Mouse (Mus musculus) hindbrain, embryonic 13.5 days (tissue): ENCODE measurements around the gene Gcnt2. TPM values are rescaled to one million over a fixed set of nuclear protein-coding genes. Genes with fewer than 3 reads are reported as not detected.

Source experiments
- ATAC-seq: fragments of 200-750 bp; cut with Nextera tagmentation; 2 replicates; pipeline ENCODE4 v1.8.0; 2017; ENCODE audit warnings: moderate TSS enrichment; ENCODE audit not compliant: low FRiP score
- H3K27ac ChIP-seq: fragments of 300-500 bp; sonication (generic); 2 replicates; pipeline ENCODE4 v1.5.1; 2015; ENCODE audit warnings: inconsistent platforms, mild to moderate bottlenecking, moderate library complexity
- H3K27me3 ChIP-seq: fragments of 300-500 bp; sonication (generic); 2 replicates; pipeline ENCODE4 v1.6.1; 2015; ENCODE audit warnings: mild to moderate bottlenecking, inconsistent platforms
- H3K36me3 ChIP-seq: fragments of 300-500 bp; sonication (generic); 2 replicates; pipeline ENCODE4 v1.6.1; 2015; ENCODE audit warnings: mild to moderate bottlenecking, inconsistent platforms
- H3K4me1 ChIP-seq: fragments of 300-500 bp; sonication (generic); replicated peaks from 2 replicates; pipeline ENCODE4 v1.6.1; 2015; ENCODE audit warnings: inconsistent platforms
- H3K4me2 ChIP-seq: fragments of 300-500 bp; sonication (generic); 2 replicates; pipeline ENCODE4 v1.6.1; 2015; ENCODE audit warnings: inconsistent platforms, mild to moderate bottlenecking, moderate library complexity
- H3K4me3 ChIP-seq: fragments of 300-500 bp; sonication (generic); 2 replicates; pipeline ENCODE4 v1.5.1; 2015; ENCODE audit warnings: mild to moderate bottlenecking, inconsistent platforms
- H3K9ac ChIP-seq: fragments of 300-500 bp; sonication (generic); 2 replicates; pipeline ENCODE4 v1.6.1; 2015; ENCODE audit warnings: mild to moderate bottlenecking, inconsistent platforms
- H3K9me3 ChIP-seq: fragments of 300-500 bp; sonication (generic); 2 replicates; pipeline ENCODE4 v1.6.1; 2016; ENCODE audit warnings: inconsistent platforms
- WGBS: fragments of 180-500 bp; shearing (Covaris S2); methylation state at CpG from one replicate; pipeline ENCODE4 v1.1.7; 2015; 5-methylcytosine and 5-hydroxymethylcytosine counted together
- polyA plus RNA-seq: library from polyadenylated mRNA; unstranded; fragments of >200 nt; fragmentation: Nextera tagmentation; extraction: Ambion mirVana; gene quantifications from 2 replicates; pipeline ENCODE4 v1.2.1, GENCODE M21; 2015

Gcnt2 gene
- polyA plus RNA-seq, 1 experiment from 2014 or later: 6.4 TPM

DNA sequence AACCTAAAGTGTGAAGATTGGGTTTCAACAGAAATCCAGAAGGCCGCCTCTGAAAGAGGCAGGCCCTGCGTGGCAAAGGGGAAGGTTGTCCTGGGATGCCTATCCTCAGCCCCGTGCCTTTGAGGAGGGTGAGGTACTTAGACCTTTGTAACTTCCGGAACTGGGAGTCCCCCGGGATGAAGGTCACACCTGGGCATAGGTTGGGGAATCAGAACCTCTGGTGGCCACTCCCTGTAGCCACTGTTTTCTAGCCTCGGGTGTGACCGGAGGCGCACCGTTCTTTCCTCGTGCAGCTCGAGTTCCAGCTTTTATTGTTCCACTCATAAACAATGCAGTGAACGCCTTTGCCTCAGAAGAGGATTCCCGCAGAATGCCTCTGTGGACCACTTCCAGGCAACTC, 7.6 kb upstream of the Gcnt2 start:
- no peak overlapping the region for H3K4me2 ChIP-seq
- 80% methylated on average over 13 of the region's 13 CpGs for WGBS
- H3K4me1 ChIP-seq: 0 out of 2 replicates have a peak, but pooled peaks cover 6% of the 10 kb centered on the region
- H3K9me3 ChIP-seq: no peaks in the 10 kb centered on the region
- H3K27ac ChIP-seq: no peak overlapping the region
- no peak overlapping the region for H3K9ac ChIP-seq
- 0 out of 2 replicates have a peak, but pooled peaks cover 6% of the 10 kb centered on the region for H3K27me3 ChIP-seq
- H3K4me3 ChIP-seq: no peak overlapping the region
- H3K36me3 ChIP-seq: no peaks in the 10 kb centered on the region
- no peak for ATAC-seq

- 94% methylated on average over 5 of the region's 5 CpGs for WGBS
- H3K4me3 ChIP-seq: no peak overlapping the region
- H3K4me1 ChIP-seq: 0 out of 2 replicates have a peak, but pooled peaks cover 6% of the 10 kb centered on the region
- H3K9me3 ChIP-seq: no peaks in the 10 kb centered on the region
- no peaks in the 10 kb centered on the region for H3K36me3 ChIP-seq
- H3K27ac ChIP-seq: no peak overlapping the region
- H3K27me3 ChIP-seq: 0 out of 2 replicates have a peak, but pooled peaks cover 6% of the 10 kb centered on the region
- no peak for ATAC-seq
- H3K9ac ChIP-seq: no peak overlapping the region
- H3K4me2 ChIP-seq: no peak overlapping the region
These were observed 6.8 kb upstream of the Gcnt2 start for GRCm38 (mm10) chr13:40852791-40853190.

GRCm38 (mm10) chr13:40853842-40854241, 5.7 kb upstream of the Gcnt2 start:
- no peaks in the 10 kb centered on the region for H3K9me3 ChIP-seq
- H3K9ac ChIP-seq: no peak overlapping the region
- H3K27ac ChIP-seq: no peak overlapping the region
- H3K4me2 ChIP-seq: no peak overlapping the region
- ATAC-seq: no peak
- H3K27me3 ChIP-seq: 0 out of 2 replicates have a peak, but pooled peaks cover 6% of the 10 kb centered on the region
- 94% methylated on average over 4 of the region's 4 CpGs for WGBS
- H3K36me3 ChIP-seq: no peaks in the 10 kb centered on the region
- H3K4me1 ChIP-seq: 0 out of 2 replicates have a peak, but pooled peaks cover 6% of the 10 kb centered on the region
- no peak overlapping the region for H3K4me3 ChIP-seq

DNA sequence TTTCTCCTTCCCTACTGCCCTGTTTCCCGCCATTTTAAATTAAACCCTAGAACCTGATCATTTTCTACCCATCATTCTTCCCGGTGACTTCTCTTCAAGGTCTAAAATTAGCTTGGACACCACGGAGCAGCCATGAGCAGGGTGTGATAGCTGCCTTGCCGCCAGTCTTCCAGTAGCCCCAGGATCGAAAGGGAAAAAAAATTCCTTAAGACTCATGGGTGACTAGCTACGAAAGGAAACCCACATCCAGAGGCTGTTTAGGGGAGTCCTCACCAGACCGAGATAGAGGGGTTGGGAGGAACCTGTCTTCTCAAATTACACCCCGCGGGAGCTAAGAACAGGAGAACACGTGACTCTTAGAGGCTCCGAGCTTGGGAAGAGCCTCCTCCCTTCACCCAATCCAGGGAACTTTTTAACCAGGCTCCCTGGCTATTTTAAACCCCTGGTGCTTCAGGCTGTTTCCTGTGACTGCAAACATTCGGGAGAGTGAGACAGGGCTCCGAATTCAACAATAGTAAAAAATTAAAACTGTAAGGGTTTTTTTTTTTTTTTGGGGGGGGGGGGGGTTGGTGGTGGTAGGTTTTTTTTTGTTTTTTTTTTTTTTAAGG, 5.0 kb upstream of the Gcnt2 start:
- Histone ChIP-seq H3K27me3 (0 out of 2 replicates have a peak, but pooled peaks cover 6% of the 10 kb centered on the region), H3K9me3 (no peaks in the 10 kb centered on the region), H3K27ac (no peak overlapping the region), H3K9ac (peak overlapping the region; percentile 56), H3K4me3 (peak overlapping the region; percentile 31), H3K4me1 (0 out of 2 replicates have a peak, but pooled peaks cover 6% of the 10 kb centered on the region), H3K36me3 (no peaks in the 10 kb centered on the region), H3K4me2 (peak overlapping the region; percentile 51)
- ATAC-seq: no peak
- 2% methylated on average over 13 of the region's 13 CpGs for WGBS

DNA sequence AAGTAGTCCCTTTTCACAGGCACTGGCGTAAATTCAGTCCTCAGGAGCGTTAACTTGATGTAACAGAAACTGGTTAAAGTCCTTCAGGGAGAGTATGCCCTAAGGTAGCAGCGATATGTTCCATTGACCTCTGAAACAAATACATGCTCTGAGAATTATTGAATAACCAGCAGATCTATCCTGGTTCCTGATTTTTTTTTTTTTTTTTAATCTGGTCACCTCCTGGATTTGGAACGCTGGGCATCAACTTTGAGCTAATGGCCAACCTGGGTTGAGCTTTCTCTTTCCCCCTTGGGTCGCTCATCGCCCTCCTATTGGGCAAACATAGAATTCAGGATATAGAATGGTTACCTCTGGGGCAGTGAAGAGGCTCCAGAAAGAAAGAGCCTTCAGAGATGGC, 4.3 kb upstream of the Gcnt2 start:
- Histone ChIP-seq H3K9me3 (no peaks in the 10 kb centered on the region), H3K4me2 (no peak overlapping the region), H3K36me3 (no peaks in the 10 kb centered on the region), H3K4me3 (no peak overlapping the region), H3K27ac (no peak overlapping the region), H3K4me1 (0 out of 2 replicates have a peak, but pooled peaks cover 6% of the 10 kb centered on the region), H3K27me3 (0 out of 2 replicates have a peak, but pooled peaks cover 6% of the 10 kb centered on the region), H3K9ac (no peak overlapping the region)
- no peak for ATAC-seq
- WGBS: 79% methylated on average over 6 of the region's 6 CpGs

DNA sequence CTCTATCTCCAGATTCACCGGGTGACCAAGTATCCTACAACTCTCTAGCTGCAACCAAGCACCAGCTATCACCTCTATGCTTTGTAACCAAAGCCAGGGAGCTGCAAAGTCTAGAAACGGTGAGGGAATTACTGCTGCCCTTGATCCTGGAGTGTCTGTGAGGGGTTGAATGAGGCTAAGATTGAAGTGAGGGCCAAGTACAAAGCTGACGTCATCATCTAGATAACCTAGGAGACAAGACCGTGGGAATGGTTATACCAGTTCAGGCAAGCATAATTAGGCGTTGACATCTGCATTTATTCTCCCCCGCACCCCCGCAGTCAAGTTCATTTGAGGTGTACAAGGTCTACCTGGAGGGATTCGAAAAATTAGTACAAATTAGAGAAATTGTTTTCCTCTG, 2.8 kb upstream of the Gcnt2 start:
- H3K9ac ChIP-seq: no peak overlapping the region
- H3K4me1 ChIP-seq: 0 out of 2 replicates have a peak, but pooled peaks cover 6% of the 10 kb centered on the region
- H3K4me3 ChIP-seq: no peak overlapping the region
- no peaks in the 10 kb centered on the region for H3K9me3 ChIP-seq
- no peak overlapping the region for H3K4me2 ChIP-seq
- 0 out of 2 replicates have a peak, but pooled peaks cover 6% of the 10 kb centered on the region for H3K27me3 ChIP-seq
- 86% methylated on average over 8 of the region's 8 CpGs for WGBS
- no peaks in the 10 kb centered on the region for H3K36me3 ChIP-seq
- no peak for ATAC-seq
- H3K27ac ChIP-seq: no peak overlapping the region

GRCm38 (mm10) chr13:40857281-40857818, 2.2 kb upstream of the Gcnt2 start:
- Histone ChIP-seq H3K4me3 (no peak overlapping the region), H3K9ac (no peak overlapping the region), H3K36me3 (no peaks in the 10 kb centered on the region), H3K9me3 (no peaks in the 10 kb centered on the region), H3K4me2 (no peak overlapping the region), H3K27ac (no peak overlapping the region), H3K27me3 (0 out of 2 replicates have a peak, but pooled peaks cover 6% of the 10 kb centered on the region), H3K4me1 (0 out of 2 replicates have a peak, but pooled peaks cover 6% of the 10 kb centered on the region)
- 75% methylated on average over 13 of the region's 13 CpGs for WGBS
- ATAC-seq: no peak

- Histone ChIP-seq H3K36me3 (no peaks in the 10 kb centered on the region), H3K4me3 (no peak overlapping the region), H3K4me2 (no peak overlapping the region), H3K9ac (0 out of 2 replicates have a peak overlapping the region, but pooled peaks have one; percentile 29), H3K4me1 (0 out of 2 replicates have a peak, but pooled peaks cover 5% of the 10 kb centered on the region), H3K27ac (no peak overlapping the region), H3K27me3 (no peaks in the 10 kb centered on the region), H3K9me3 (no peaks in the 10 kb centered on the region)
- ATAC-seq: no peak
- WGBS: 89% methylated on average over 8 of the region's 8 CpGs
These were observed 329 bp upstream of the Gcnt2 start for GRCm38 (mm10) chr13:40859225-40859624.

DNA sequence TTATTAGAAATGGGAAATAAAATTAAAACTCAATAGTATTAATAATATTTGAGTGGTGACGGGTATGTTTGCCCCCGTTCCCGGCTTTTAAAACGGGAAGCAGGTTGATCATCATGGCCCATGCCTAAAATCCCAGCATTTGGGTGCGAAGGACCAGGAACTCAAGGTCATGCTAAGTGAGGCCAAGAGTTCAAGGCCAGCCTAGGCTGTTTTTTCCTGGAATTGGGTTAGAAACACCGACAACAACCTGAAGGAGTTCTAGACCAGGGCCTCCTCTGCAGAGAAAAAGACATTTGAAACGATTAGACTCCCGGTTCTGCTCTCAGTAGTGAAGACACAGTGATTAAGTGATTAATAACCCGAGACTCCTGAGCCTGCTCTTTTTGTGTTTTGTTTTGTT, 3.5 kb downstream of the Gcnt2 start:
- H3K9ac ChIP-seq: no peak overlapping the region
- no peaks in the 10 kb centered on the region for H3K9me3 ChIP-seq
- WGBS: 89% methylated on average over 9 of the region's 9 CpGs
- no peaks in the 10 kb centered on the region for H3K36me3 ChIP-seq
- H3K4me1 ChIP-seq: no peaks in the 10 kb centered on the region
- H3K4me2 ChIP-seq: no peak overlapping the region
- no peak for ATAC-seq
- no peak overlapping the region for H3K4me3 ChIP-seq
- H3K27me3 ChIP-seq: no peaks in the 10 kb centered on the region
- H3K27ac ChIP-seq: no peak overlapping the region

DNA sequence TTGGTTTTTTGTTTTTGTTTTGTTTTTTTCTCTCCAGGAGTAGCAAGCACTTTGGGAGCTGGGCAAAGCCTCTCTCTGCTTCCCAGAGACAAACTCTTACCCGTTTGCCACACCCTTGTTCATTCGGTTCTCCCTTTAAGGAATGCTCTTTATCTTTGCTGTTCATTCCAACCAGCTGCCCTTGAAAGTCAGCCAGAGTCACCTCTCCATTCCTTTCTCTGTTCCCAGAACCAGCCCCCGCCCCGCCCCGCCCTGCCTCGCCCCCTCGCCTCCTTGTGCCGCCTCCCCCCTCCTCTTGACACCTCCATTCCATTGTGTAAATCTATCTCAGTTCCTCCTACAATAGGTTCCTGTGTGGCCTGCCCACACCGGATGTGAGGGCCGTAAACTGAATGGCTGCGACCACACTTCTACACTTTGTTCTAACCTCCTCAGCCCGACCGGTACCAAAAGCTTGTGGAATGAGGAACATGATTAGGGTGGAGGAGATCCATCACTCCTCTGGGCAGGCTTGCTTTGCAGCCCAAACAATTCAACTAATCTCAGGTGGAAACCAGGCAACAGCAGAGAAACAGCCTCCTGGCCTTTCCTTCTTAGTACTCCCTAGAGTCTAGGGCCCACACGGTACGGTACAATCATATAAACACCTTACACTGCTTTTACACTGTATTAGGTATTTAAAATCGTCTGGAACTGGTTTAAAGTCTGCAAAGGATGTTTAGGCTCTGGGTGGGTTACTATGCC, 9.5 kb downstream of the Gcnt2 start:
- 0 out of 2 replicates have a peak, but pooled peaks cover 3% of the 10 kb centered on the region for H3K4me1 ChIP-seq
- no peak overlapping the region for H3K4me2 ChIP-seq
- 21% methylated on average over 16 of the region's 16 CpGs for WGBS
- H3K27me3 ChIP-seq: no peaks in the 10 kb centered on the region
- no peak for ATAC-seq
- no peak overlapping the region for H3K9ac ChIP-seq
- H3K36me3 ChIP-seq: no peaks in the 10 kb centered on the region
- no peaks in the 10 kb centered on the region for H3K9me3 ChIP-seq
- H3K27ac ChIP-seq: no peak overlapping the region
- H3K4me3 ChIP-seq: no peak overlapping the region

DNA sequence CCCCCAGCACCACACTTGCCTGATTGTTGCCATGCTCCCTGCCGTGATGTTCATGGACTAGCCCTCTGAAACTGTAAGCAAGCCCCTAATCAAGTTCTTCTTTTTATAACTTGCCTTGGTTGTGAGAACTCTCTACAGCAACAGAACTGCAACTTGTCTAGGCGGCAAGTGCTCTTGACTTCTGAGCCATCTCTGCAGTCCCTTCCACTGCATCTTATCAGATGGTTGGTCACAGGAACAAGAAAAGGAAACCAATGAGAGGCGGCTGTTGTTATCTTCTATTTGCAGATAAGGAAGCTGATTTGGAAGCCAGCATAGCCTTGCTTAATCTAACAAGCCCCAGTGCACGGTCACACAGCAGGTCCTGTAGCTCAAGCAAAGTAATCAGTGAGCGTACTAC, 14.5 kb downstream of the Gcnt2 start:
- WGBS: 87% methylated on average over 5 of the region's 5 CpGs
- Histone ChIP-seq H3K4me3 (no peak overlapping the region), H3K9ac (no peak overlapping the region), H3K4me2 (no peak overlapping the region), H3K27ac (no peak overlapping the region), H3K36me3 (no peaks in the 10 kb centered on the region), H3K4me1 (0 out of 2 replicates have a peak, but pooled peaks cover 3% of the 10 kb centered on the region), H3K27me3 (no peaks in the 10 kb centered on the region), H3K9me3 (no peaks in the 10 kb centered on the region)
- no peak for ATAC-seq

DNA sequence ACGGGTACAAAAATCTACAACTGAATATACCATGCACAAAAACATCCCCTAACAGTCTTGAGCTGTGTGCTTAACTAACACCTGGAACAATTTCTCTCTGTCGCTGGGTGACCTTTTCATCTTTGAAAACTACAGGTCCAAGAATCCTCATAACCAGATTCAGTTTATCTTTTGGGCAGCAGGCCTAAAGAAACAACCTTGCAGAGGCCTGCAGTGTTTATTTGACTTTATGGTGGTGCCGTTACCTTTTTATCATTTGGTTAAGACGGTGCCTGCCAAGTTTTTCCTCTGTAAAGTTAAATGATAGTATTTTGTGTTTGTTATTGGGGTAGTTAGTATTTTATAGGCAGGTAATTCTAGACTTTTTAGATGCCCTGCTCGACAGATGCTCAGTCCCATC, 15.9 kb downstream of the Gcnt2 start:
- ATAC-seq: no peak
- no peak overlapping the region for H3K27ac ChIP-seq
- H3K4me3 ChIP-seq: no peak overlapping the region
- H3K4me2 ChIP-seq: no peak overlapping the region
- no peak overlapping the region for H3K9ac ChIP-seq
- H3K27me3 ChIP-seq: no peaks in the 10 kb centered on the region
- no peaks in the 10 kb centered on the region for H3K36me3 ChIP-seq
- 95% methylated on average over 5 of the region's 5 CpGs for WGBS
- no peaks in the 10 kb centered on the region for H3K4me1 ChIP-seq
- H3K9me3 ChIP-seq: no peaks in the 10 kb centered on the region
